Mouse (Mus musculus) hindbrain, embryonic 12.5 days (tissue): ENCODE measurements around the gene Ophn1. TPM values are rescaled to one million over a fixed set of nuclear protein-coding genes. Genes with fewer than 3 reads are reported as not detected.

Source experiments
- ATAC-seq: fragments of 200-750 bp; cut with Nextera tagmentation; 2 replicates; pipeline ENCODE4 v1.8.0; 2017; ENCODE audit warnings: moderate TSS enrichment; ENCODE audit not compliant: low FRiP score
- H3K27ac ChIP-seq: fragments of 300-500 bp; sonication (generic); 2 replicates; pipeline ENCODE4 v1.5.1; 2016; ENCODE audit warnings: mild to moderate bottlenecking
- H3K27me3 ChIP-seq: fragments of 300-500 bp; sonication (generic); 2 replicates; pipeline ENCODE4 v1.6.1; 2016; ENCODE audit warnings: mild to moderate bottlenecking
- H3K36me3 ChIP-seq: fragments of 300-500 bp; sonication (generic); 2 replicates; pipeline ENCODE4 v1.6.1; 2016; ENCODE audit warnings: mild to moderate bottlenecking
- H3K4me1 ChIP-seq: fragments of 300-500 bp; sonication (generic); 2 replicates; pipeline ENCODE4 v1.6.1; 2016
- H3K4me2 ChIP-seq: fragments of 300-500 bp; sonication (generic); replicated peaks from 2 replicates; pipeline ENCODE4 v1.6.1; 2016; ENCODE audit warnings: mild to moderate bottlenecking
- H3K4me3 ChIP-seq: fragments of 300-500 bp; sonication (generic); 2 replicates; pipeline ENCODE4 v1.5.1; 2016; ENCODE audit warnings: mild to moderate bottlenecking
- H3K9ac ChIP-seq: fragments of 300-500 bp; sonication (generic); 2 replicates; pipeline ENCODE4 v1.6.1; 2016; ENCODE audit warnings: mild to moderate bottlenecking, moderate library complexity
- H3K9me3 ChIP-seq: fragments of 300-500 bp; sonication (generic); replicated peaks from 2 replicates; pipeline ENCODE4 v1.6.1; 2016; ENCODE audit warnings: mild to moderate bottlenecking
- WGBS: fragments of 180-500 bp; shearing (Covaris S2); methylation state at CpG from one replicate; pipeline ENCODE4 v1.1.7; 2016; 5-methylcytosine and 5-hydroxymethylcytosine counted together
- polyA plus RNA-seq: library from polyadenylated mRNA; unstranded; fragments of >200 nt; fragmentation: Nextera tagmentation; extraction: Ambion mirVana; gene quantifications from 2 replicates; pipeline ENCODE4 v1.2.1, GENCODE M21; 2016

Ophn1 gene
- polyA plus RNA-seq, 1 experiment from 2014 or later, result 31.1 TPM

GRCm38 (mm10) chrX:98875144-98875543 is 15.7 kb downstream of the Ophn1 start:
- H3K4me2 ChIP-seq, result no peak overlapping the region
- H3K4me1 ChIP-seq, result no peaks in the 10 kb centered on the region
- WGBS, result 45% methylated on average over 6 of the region's 6 CpGs
- H3K36me3 ChIP-seq, result no peaks in the 10 kb centered on the region
- H3K27ac ChIP-seq, result no peak overlapping the region
- H3K27me3 ChIP-seq, result peaks cover 10% of the 10 kb centered on the region
- H3K4me3 ChIP-seq, result no peak overlapping the region
- H3K9me3 ChIP-seq, result no peaks in the 10 kb centered on the region
- H3K9ac ChIP-seq, result no peak overlapping the region
- no peak for ATAC-seq

GRCm38 (mm10) chrX:98874086-98874485 is 16.7 kb downstream of the Ophn1 start:
- H3K4me2 ChIP-seq, result no peak overlapping the region
- no peak for ATAC-seq
- no peaks in the 10 kb centered on the region for H3K9me3 ChIP-seq
- H3K9ac ChIP-seq, result no peak overlapping the region
- H3K36me3 ChIP-seq, result no peaks in the 10 kb centered on the region
- H3K27me3 ChIP-seq, result peaks cover 10% of the 10 kb centered on the region
- WGBS, result 88% methylated on average over 5 of the region's 5 CpGs
- no peaks in the 10 kb centered on the region for H3K4me1 ChIP-seq
- H3K4me3 ChIP-seq, result no peak overlapping the region
- no peak overlapping the region for H3K27ac ChIP-seq

GRCm38 (mm10) chrX:98872064-98872463 is 18.8 kb downstream of the Ophn1 start:
- no peak overlapping the region for H3K9ac ChIP-seq
- no peaks in the 10 kb centered on the region for H3K9me3 ChIP-seq
- no peak overlapping the region for H3K4me2 ChIP-seq
- H3K27me3 ChIP-seq, result peaks cover 10% of the 10 kb centered on the region
- no peak for ATAC-seq
- H3K4me1 ChIP-seq, result no peaks in the 10 kb centered on the region
- 88% methylated on average over 1 of the region's 1 CpGs for WGBS
- H3K27ac ChIP-seq, result no peak overlapping the region
- no peak overlapping the region for H3K4me3 ChIP-seq
- no peaks in the 10 kb centered on the region for H3K36me3 ChIP-seq

GRCm38 (mm10) chrX:98870541-98870940 is 20.3 kb downstream of the Ophn1 start:
- WGBS, result 82% methylated on average over 1 of the region's 1 CpGs
- no peak overlapping the region for H3K4me3 ChIP-seq
- H3K4me1 ChIP-seq, result no peaks in the 10 kb centered on the region
- no peak overlapping the region for H3K4me2 ChIP-seq
- no peaks in the 10 kb centered on the region for H3K9me3 ChIP-seq
- H3K36me3 ChIP-seq, result no peaks in the 10 kb centered on the region
- H3K27me3 ChIP-seq, result peaks cover 10% of the 10 kb centered on the region
- no peak overlapping the region for H3K9ac ChIP-seq
- ATAC-seq, result no peak
- no peak overlapping the region for H3K27ac ChIP-seq

GRCm38 (mm10) chrX:98869735-98870134 is 21.1 kb downstream of the Ophn1 start:
- Histone ChIP-seq H3K27me3 (peaks cover 6% of the 10 kb centered on the region), H3K27ac (no peak overlapping the region), H3K9ac (no peak overlapping the region), H3K4me1 (no peaks in the 10 kb centered on the region), H3K9me3 (no peaks in the 10 kb centered on the region), H3K4me2 (no peak overlapping the region), H3K4me3 (no peak overlapping the region), H3K36me3 (no peaks in the 10 kb centered on the region)
- ATAC-seq, result no peak
- whole genome bisulfite sequencing, result 82% methylated on average over 2 of the region's 2 CpGs

- ATAC-seq, result no peak
- H3K9me3 ChIP-seq, result no peaks in the 10 kb centered on the region
- no peak overlapping the region for H3K4me2 ChIP-seq
- H3K27ac ChIP-seq, result no peak overlapping the region
- 85% methylated on average over 5 of the region's 5 CpGs for WGBS
- H3K4me1 ChIP-seq, result no peaks in the 10 kb centered on the region
- peaks cover 2% of the 10 kb centered on the region; the same call in 1 of the 2 replicates for H3K27me3 ChIP-seq
- H3K4me3 ChIP-seq, result no peak overlapping the region
- no peak overlapping the region for H3K9ac ChIP-seq
- H3K36me3 ChIP-seq, result no peaks in the 10 kb centered on the region
Observed at GRCm38 (mm10) chrX:98869165-98869564, 21.7 kb downstream of the Ophn1 start.

GRCm38 (mm10) chrX:98860167-98860566 is 30.7 kb downstream of the Ophn1 start:
- no peak overlapping the region for H3K9ac ChIP-seq
- no peak overlapping the region for H3K4me3 ChIP-seq
- H3K9me3 ChIP-seq, result no peaks in the 10 kb centered on the region
- no peak overlapping the region for H3K4me2 ChIP-seq
- peaks cover 8% of the 10 kb centered on the region; the same call in 1 of the 2 replicates for H3K27me3 ChIP-seq
- H3K36me3 ChIP-seq, result no peaks in the 10 kb centered on the region
- WGBS, result 67% methylated on average over 5 of the region's 5 CpGs
- H3K4me1 ChIP-seq, result no peaks in the 10 kb centered on the region
- ATAC-seq, result no peak
- H3K27ac ChIP-seq, result no peak overlapping the region

- no peaks in the 10 kb centered on the region for H3K9me3 ChIP-seq
- H3K9ac ChIP-seq, result no peak overlapping the region
- H3K4me1 ChIP-seq, result no peaks in the 10 kb centered on the region
- WGBS, result 89% methylated on average over 2 of the region's 2 CpGs
- no peak overlapping the region for H3K4me3 ChIP-seq
- H3K36me3 ChIP-seq, result no peaks in the 10 kb centered on the region
- peaks cover 8% of the 10 kb centered on the region; the same call in 1 of the 2 replicates for H3K27me3 ChIP-seq
- no peak overlapping the region for H3K4me2 ChIP-seq
- ATAC-seq, result no peak
- H3K27ac ChIP-seq, result no peak overlapping the region
Observed at GRCm38 (mm10) chrX:98856046-98856445, 34.8 kb downstream of the Ophn1 start.

- Histone ChIP-seq H3K9ac (no peak overlapping the region), H3K27ac (no peak overlapping the region), H3K36me3 (no peaks in the 10 kb centered on the region), H3K4me2 (no peak overlapping the region), H3K4me1 (no peaks in the 10 kb centered on the region), H3K4me3 (no peak overlapping the region), H3K27me3 (no peaks in the 10 kb centered on the region; the same call in 1 of the 2 replicates), H3K9me3 (no peaks in the 10 kb centered on the region)
- ATAC-seq, result no peak
- WGBS, result 84% methylated on average over 6 of the region's 6 CpGs
Observed at GRCm38 (mm10) chrX:98850869-98851268, 40.0 kb downstream of the Ophn1 start.

- H3K9ac ChIP-seq, result no peak overlapping the region
- no peak overlapping the region for H3K4me3 ChIP-seq
- no peaks in the 10 kb centered on the region for H3K4me1 ChIP-seq
- no peak overlapping the region for H3K27ac ChIP-seq
- H3K36me3 ChIP-seq, result no peaks in the 10 kb centered on the region
- WGBS, result 77% methylated on average over 2 of the region's 2 CpGs
- no peaks in the 10 kb centered on the region; the same call in 1 of the 2 replicates for H3K27me3 ChIP-seq
- H3K9me3 ChIP-seq, result no peaks in the 10 kb centered on the region
- ATAC-seq, result no peak
- no peak overlapping the region for H3K4me2 ChIP-seq
Observed at GRCm38 (mm10) chrX:98841606-98842005, 49.2 kb downstream of the Ophn1 start.

- Histone ChIP-seq H3K4me1 (no peaks in the 10 kb centered on the region), H3K36me3 (no peaks in the 10 kb centered on the region), H3K27me3 (no peaks in the 10 kb centered on the region), H3K4me3 (no peak overlapping the region), H3K9me3 (no peaks in the 10 kb centered on the region), H3K4me2 (no peak overlapping the region), H3K27ac (no peak overlapping the region), H3K9ac (no peak overlapping the region)
- whole genome bisulfite sequencing, result 97% methylated on average over 1 of the region's 1 CpGs
- ATAC-seq, result no peak
Observed at GRCm38 (mm10) chrX:98835989-98836388, 54.8 kb downstream of the Ophn1 start.

GRCm38 (mm10) chrX:98803813-98804212 is 87.0 kb downstream of the Ophn1 start:
- no peak overlapping the region for H3K4me3 ChIP-seq
- no peaks in the 10 kb centered on the region for H3K27me3 ChIP-seq
- no peak for ATAC-seq
- no peaks in the 10 kb centered on the region for H3K4me1 ChIP-seq
- H3K27ac ChIP-seq, result no peak overlapping the region
- no peaks in the 10 kb centered on the region for H3K36me3 ChIP-seq
- no peaks in the 10 kb centered on the region for H3K9me3 ChIP-seq
- H3K9ac ChIP-seq, result no peak overlapping the region
- no peak overlapping the region for H3K4me2 ChIP-seq

- Histone ChIP-seq H3K4me1 (no peaks in the 10 kb centered on the region), H3K9me3 (no peaks in the 10 kb centered on the region), H3K4me3 (no peak overlapping the region), H3K36me3 (no peaks in the 10 kb centered on the region), H3K27me3 (no peaks in the 10 kb centered on the region), H3K4me2 (no peak overlapping the region), H3K27ac (no peak overlapping the region), H3K9ac (no peak overlapping the region)
- 82% methylated on average over 4 of the region's 4 CpGs for WGBS
- ATAC-seq, result no peak
Observed at GRCm38 (mm10) chrX:98774247-98774950, 116.4 kb downstream of the Ophn1 start.
